Mouse (Mus musculus): Measurements from ENCODE around the gene Pbx1. TPM values are rescaled to one million over a fixed set of nuclear protein-coding genes. Genes with fewer than 3 reads are reported as not detected.

Gene Pbx1
- total and polyA plus RNA-seq, 2 experiments from 2014 or later: 17.1 to 31.3 TPM

DNA sequence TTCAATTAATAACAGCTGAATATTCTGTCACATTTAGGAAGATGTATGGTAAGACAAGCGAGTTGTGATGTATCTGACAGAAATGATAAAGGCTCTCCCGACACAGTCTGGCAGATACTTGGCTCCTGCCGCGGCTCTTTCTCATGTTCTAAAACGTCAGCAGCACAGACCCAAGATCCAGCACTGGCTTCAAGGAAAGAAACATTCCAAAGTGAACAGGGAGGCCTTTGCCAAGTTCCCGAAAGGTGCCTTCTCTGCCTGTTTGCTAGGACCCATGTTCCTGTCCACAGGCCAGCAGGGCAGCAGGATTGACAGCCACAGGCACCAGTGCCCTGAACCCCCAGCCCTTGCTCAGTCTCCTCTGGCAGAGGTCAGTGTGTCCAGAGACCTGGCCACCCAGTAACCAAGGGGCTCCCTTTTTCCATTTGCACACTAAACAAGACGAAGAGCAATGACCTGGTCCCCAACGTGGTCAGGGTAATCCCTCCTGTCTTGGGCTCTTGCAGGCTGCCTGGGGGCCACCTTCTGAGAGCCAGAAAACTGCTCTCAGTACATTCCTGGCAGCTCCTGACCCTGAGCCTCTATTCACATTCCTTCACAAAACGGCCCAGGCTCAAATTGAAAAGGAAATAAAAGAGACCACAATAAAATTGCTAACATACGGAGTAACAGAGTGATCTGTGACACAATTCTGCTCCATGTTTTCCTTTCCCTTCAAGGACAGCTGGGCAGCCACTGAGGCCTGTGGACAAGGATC is 184.9 kb downstream of the Pbx1 start:
- Histone ChIP-seq H3K9ac (replicated peaks; ENCODE audit: low read depth, low read length) (0 out of 2 replicates have a peak overlapping the region, but pooled peaks have one; percentile 18), H3K36me3 (replicated peaks; ENCODE audit: control insufficient read depth, insufficient read depth, low read length) (no peaks in the 10 kb centered on the region), H3K4me2 (ENCODE audit: low read depth, low read length) (peak overlapping the region; percentile 43), H3K27ac (ENCODE audit: low read depth) (peak overlapping the region; percentile 75), H3K9me3 (replicated peaks; ENCODE audit: control insufficient read depth, low read length) (no peaks in the 10 kb centered on the region), H3K27me3 (ENCODE audit: control insufficient read depth, insufficient read depth, low read length) (no peaks in the 10 kb centered on the region), H3K4me1 (ENCODE audit: control insufficient read depth, insufficient read depth) (peaks cover 28% of the 10 kb centered on the region), H3K4me3 (ENCODE audit: low read depth, low read length) (no peak overlapping the region)
- ATAC-seq (ENCODE audit: insufficient read depth, low read depth): peak; percentile 45; the same call in 1 of the 2 replicates
- 25% methylated on average over 10 of the region's 10 CpGs for WGBS
- no peak for TF ChIP-seq CTCF (IDR thresholded peaks at IDR 0.05; ENCODE audit: low read depth)
- TF ChIP-seq EP300 (IDR thresholded peaks at IDR 0.05; ENCODE audit: low read depth): no peak
- DNase-seq (ENCODE audit: low spot score): peak; percentile 39

GRCm38 (mm10) chr1:168245539-168245938 is 186.5 kb downstream of the Pbx1 start:
- ATAC-seq (ENCODE audit: insufficient read depth, low read depth) (no peak), DNase-seq (ENCODE audit: low spot score) (no peak)
- Histone ChIP-seq H3K4me3 (ENCODE audit: low read depth, low read length) (no peak overlapping the region), H3K9ac (replicated peaks; ENCODE audit: low read depth, low read length) (no peak overlapping the region), H3K4me1 (ENCODE audit: control insufficient read depth, insufficient read depth) (peaks cover 42% of the 10 kb centered on the region), H3K27ac (ENCODE audit: low read depth) (0 out of 2 replicates have a peak overlapping the region, but pooled peaks have one; percentile 2), H3K9me3 (replicated peaks; ENCODE audit: control insufficient read depth, low read length) (no peaks in the 10 kb centered on the region), H3K4me2 (ENCODE audit: low read depth, low read length) (peak overlapping the region; percentile 3; the same call in 1 of the 2 replicates), H3K27me3 (ENCODE audit: control insufficient read depth, insufficient read depth, low read length) (no peaks in the 10 kb centered on the region), H3K36me3 (replicated peaks; ENCODE audit: control insufficient read depth, insufficient read depth, low read length) (no peaks in the 10 kb centered on the region)
- no peak for TF ChIP-seq CTCF (IDR thresholded peaks at IDR 0.05; ENCODE audit: low read depth)
- no peak for TF ChIP-seq EP300 (IDR thresholded peaks at IDR 0.05; ENCODE audit: low read depth)
- 43% methylated on average over 5 of the region's 5 CpGs for WGBS

DNA sequence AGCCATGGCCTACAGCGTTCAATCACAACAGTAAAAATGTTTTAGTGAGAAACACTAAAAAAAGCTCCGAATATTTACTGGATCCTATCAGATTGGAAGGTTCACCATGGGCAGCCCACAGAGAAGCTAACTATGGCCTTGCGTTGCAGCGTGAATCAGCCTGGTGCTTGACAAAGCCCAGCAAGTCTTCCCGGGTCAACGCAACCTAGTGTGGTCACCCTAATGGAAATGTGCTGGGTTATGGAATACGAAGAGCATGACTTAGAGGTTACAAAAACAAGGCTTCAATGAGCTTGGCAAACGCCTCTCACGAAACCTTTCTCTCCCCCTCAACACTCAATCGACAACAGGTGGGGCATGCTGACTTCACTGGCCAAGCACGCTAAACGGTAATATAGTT is 188.3 kb downstream of the Pbx1 start:
- Histone ChIP-seq H3K9me3 (replicated peaks; ENCODE audit: control insufficient read depth, low read length) (no peaks in the 10 kb centered on the region), H3K4me3 (ENCODE audit: low read depth, low read length) (no peak overlapping the region), H3K4me1 (ENCODE audit: control insufficient read depth, insufficient read depth) (peaks cover 46% of the 10 kb centered on the region), H3K27ac (ENCODE audit: low read depth) (no peak overlapping the region), H3K36me3 (replicated peaks; ENCODE audit: control insufficient read depth, insufficient read depth, low read length) (no peaks in the 10 kb centered on the region), H3K4me2 (ENCODE audit: low read depth, low read length) (no peak overlapping the region), H3K27me3 (ENCODE audit: control insufficient read depth, insufficient read depth, low read length) (no peaks in the 10 kb centered on the region), H3K9ac (replicated peaks; ENCODE audit: low read depth, low read length) (no peak overlapping the region)
- TF ChIP-seq EP300 (IDR thresholded peaks at IDR 0.05; ENCODE audit: low read depth) (no peak), CTCF (IDR thresholded peaks at IDR 0.05; ENCODE audit: low read depth) (no peak)
- ATAC-seq (ENCODE audit: insufficient read depth, low read depth) (no peak), DNase-seq (ENCODE audit: low spot score) (no peak)
- 73% methylated on average over 12 of the region's 12 CpGs for WGBS

GRCm38 (mm10) chr1:168243068-168243467 is 189.0 kb downstream of the Pbx1 start:
- 78% methylated on average over 7 of the region's 7 CpGs for WGBS
- Histone ChIP-seq H3K4me2 (ENCODE audit: low read depth, low read length) (no peak overlapping the region), H3K4me1 (ENCODE audit: control insufficient read depth, insufficient read depth) (peaks cover 44% of the 10 kb centered on the region), H3K27me3 (ENCODE audit: control insufficient read depth, insufficient read depth, low read length) (no peaks in the 10 kb centered on the region), H3K4me3 (ENCODE audit: low read depth, low read length) (no peak overlapping the region), H3K9ac (replicated peaks; ENCODE audit: low read depth, low read length) (no peak overlapping the region), H3K36me3 (replicated peaks; ENCODE audit: control insufficient read depth, insufficient read depth, low read length) (no peaks in the 10 kb centered on the region), H3K9me3 (replicated peaks; ENCODE audit: control insufficient read depth, low read length) (no peaks in the 10 kb centered on the region), H3K27ac (ENCODE audit: low read depth) (no peak overlapping the region)
- DNase-seq (ENCODE audit: low spot score): no peak
- ATAC-seq (ENCODE audit: insufficient read depth, low read depth): no peak
- TF ChIP-seq CTCF (IDR thresholded peaks at IDR 0.05; ENCODE audit: low read depth) (no peak), EP300 (IDR thresholded peaks at IDR 0.05; ENCODE audit: low read depth) (no peak)

DNA sequence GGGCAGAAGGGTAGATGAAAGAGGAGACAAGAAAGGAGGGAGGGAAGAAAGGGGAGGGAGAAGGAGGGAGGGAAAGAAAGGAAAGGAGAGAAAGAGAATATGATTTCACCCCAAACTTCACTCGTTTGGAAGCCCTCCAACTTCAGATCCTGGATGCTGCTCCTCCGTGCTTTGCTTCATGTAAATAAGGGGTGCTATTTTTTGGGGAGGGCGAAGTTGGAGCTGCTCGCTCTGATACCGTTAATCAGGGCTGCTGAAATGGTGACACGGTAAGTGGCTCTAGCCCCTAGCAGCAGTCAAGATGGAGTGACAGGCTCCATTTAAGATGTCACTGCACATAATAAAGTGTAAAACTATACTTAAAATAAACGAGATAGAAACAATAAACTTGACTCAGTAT is 190.8 kb downstream of the Pbx1 start:
- WGBS: 21% methylated on average over 7 of the region's 7 CpGs
- Histone ChIP-seq H3K36me3 (replicated peaks; ENCODE audit: control insufficient read depth, insufficient read depth, low read length) (no peaks in the 10 kb centered on the region), H3K27ac (ENCODE audit: low read depth) (no peak overlapping the region), H3K4me2 (ENCODE audit: low read depth, low read length) (peak overlapping the region; percentile 18; the same call in 1 of the 2 replicates), H3K27me3 (ENCODE audit: control insufficient read depth, insufficient read depth, low read length) (no peaks in the 10 kb centered on the region), H3K9ac (replicated peaks; ENCODE audit: low read depth, low read length) (no peak overlapping the region), H3K4me3 (ENCODE audit: low read depth, low read length) (no peak overlapping the region), H3K9me3 (replicated peaks; ENCODE audit: control insufficient read depth, low read length) (no peaks in the 10 kb centered on the region), H3K4me1 (ENCODE audit: control insufficient read depth, insufficient read depth) (peaks cover 40% of the 10 kb centered on the region)
- no peak for ATAC-seq (ENCODE audit: insufficient read depth, low read depth)
- TF ChIP-seq EP300 (IDR thresholded peaks at IDR 0.05; ENCODE audit: low read depth) (no peak), CTCF (IDR thresholded peaks at IDR 0.05; ENCODE audit: low read depth) (no peak)
- DNase-seq (ENCODE audit: low spot score): no peak
